Mouse (Mus musculus): ENCODE results near the gene Ttll7. TPM values are rescaled to one million over a fixed set of nuclear protein-coding genes. Genes with fewer than 3 reads are reported as not detected.
A peak's percentile ranks its signal among the peaks of the same experiment; 100 is the strongest.

Ttll7 gene
- polyA plus RNA-seq, 1 experiment from 2014 or later: 3.4 TPM

GRCm38 (mm10) chr3:146896581-146896980, 44.4 kb downstream of the Ttll7 start:
- Histone ChIP-seq H3K27me3 (ENCODE audit: control insufficient read depth, insufficient read depth, low read length) (no peaks in the 10 kb centered on the region), H3K9ac (replicated peaks; ENCODE audit: low read depth, low read length) (no peak overlapping the region), H3K4me2 (replicated peaks; ENCODE audit: low read depth, low read length) (no peak overlapping the region), H3K4me1 (ENCODE audit: control insufficient read depth, insufficient read depth, low read length) (no peaks in the 10 kb centered on the region), H3K9me3 (ENCODE audit: control insufficient read depth, low read depth, low read length) (no peaks in the 10 kb centered on the region), H3K4me3 (ENCODE audit: low read depth, low read length) (no peak overlapping the region), H3K27ac (ENCODE audit: low read length) (no peak overlapping the region), H3K36me3 (ENCODE audit: control insufficient read depth, insufficient read depth, low read length) (no peaks in the 10 kb centered on the region)
- ATAC-seq (ENCODE audit: insufficient number of reproducible peaks, insufficient read depth, low FRiP score, low read depth): no peak
- WGBS: 81% methylated on average over 8 of the region's 8 CpGs

DNA sequence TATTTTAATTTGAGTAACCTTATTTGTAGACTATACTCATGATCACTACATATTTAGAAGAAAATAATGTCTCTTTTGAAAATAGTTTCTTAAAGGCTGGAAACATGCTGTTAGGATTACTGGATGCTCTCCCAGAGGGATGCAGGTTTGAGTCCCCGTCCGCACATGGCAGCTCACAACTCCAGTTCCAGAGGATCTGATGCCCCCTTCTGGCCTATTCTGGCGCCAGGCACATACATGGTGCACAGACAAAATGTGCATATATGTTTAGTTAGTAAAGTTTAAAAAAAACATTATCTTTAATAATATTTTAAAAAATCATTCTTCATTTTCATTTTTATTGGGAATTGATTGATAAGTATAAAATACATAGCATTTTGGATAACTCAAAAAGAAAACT, 47.9 kb downstream of the Ttll7 start:
- no peaks in the 10 kb centered on the region for H3K36me3 ChIP-seq (ENCODE audit: control insufficient read depth, insufficient read depth, low read length)
- H3K4me3 ChIP-seq (ENCODE audit: low read depth, low read length): no peak overlapping the region
- no peak overlapping the region for H3K27ac ChIP-seq (ENCODE audit: low read length)
- no peaks in the 10 kb centered on the region for H3K27me3 ChIP-seq (ENCODE audit: control insufficient read depth, insufficient read depth, low read length)
- 84% methylated on average over 3 of the region's 3 CpGs for WGBS
- H3K9ac ChIP-seq (replicated peaks; ENCODE audit: low read depth, low read length): no peak overlapping the region
- H3K4me2 ChIP-seq (replicated peaks; ENCODE audit: low read depth, low read length): no peak overlapping the region
- H3K4me1 ChIP-seq (ENCODE audit: control insufficient read depth, insufficient read depth, low read length): no peaks in the 10 kb centered on the region
- ATAC-seq (ENCODE audit: insufficient number of reproducible peaks, insufficient read depth, low FRiP score, low read depth): no peak
- no peaks in the 10 kb centered on the region for H3K9me3 ChIP-seq (ENCODE audit: control insufficient read depth, low read depth, low read length)

- ATAC-seq (ENCODE audit: insufficient number of reproducible peaks, insufficient read depth, low FRiP score, low read depth): no peak
- no peak overlapping the region for H3K27ac ChIP-seq (ENCODE audit: low read length)
- H3K4me2 ChIP-seq (replicated peaks; ENCODE audit: low read depth, low read length): no peak overlapping the region
- H3K9ac ChIP-seq (replicated peaks; ENCODE audit: low read depth, low read length): no peak overlapping the region
- 73% methylated on average over 4 of the region's 4 CpGs for WGBS
- no peaks in the 10 kb centered on the region for H3K9me3 ChIP-seq (ENCODE audit: control insufficient read depth, low read depth, low read length)
- H3K4me3 ChIP-seq (ENCODE audit: low read depth, low read length): no peak overlapping the region
- no peaks in the 10 kb centered on the region for H3K27me3 ChIP-seq (ENCODE audit: control insufficient read depth, insufficient read depth, low read length)
- H3K4me1 ChIP-seq (ENCODE audit: control insufficient read depth, insufficient read depth, low read length): no peaks in the 10 kb centered on the region
- no peaks in the 10 kb centered on the region for H3K36me3 ChIP-seq (ENCODE audit: control insufficient read depth, insufficient read depth, low read length)
Observed at GRCm38 (mm10) chr3:146901729-146902128, 49.6 kb downstream of the Ttll7 start.

DNA sequence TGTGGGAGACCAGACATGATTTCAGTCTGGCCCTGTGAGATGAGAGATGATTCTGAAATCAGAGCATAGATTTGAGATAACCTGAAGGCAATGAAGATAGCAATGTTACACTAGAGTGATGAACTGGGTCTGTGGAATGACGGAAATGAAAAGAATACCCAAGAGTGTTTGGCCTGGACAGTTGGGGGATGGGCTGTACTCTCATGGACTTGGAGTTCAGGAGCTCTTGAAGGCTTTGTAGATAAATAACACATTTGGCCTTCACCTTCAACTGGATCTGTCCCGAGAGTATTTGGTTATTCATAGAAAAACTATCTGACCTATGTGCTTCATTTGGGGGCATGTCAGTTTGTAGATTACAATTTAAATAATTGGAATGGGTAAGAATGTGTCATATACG, 53.4 kb downstream of the Ttll7 start:
- no peak overlapping the region for H3K4me3 ChIP-seq (ENCODE audit: low read depth, low read length)
- no peak overlapping the region for H3K9ac ChIP-seq (replicated peaks; ENCODE audit: low read depth, low read length)
- H3K27me3 ChIP-seq (ENCODE audit: control insufficient read depth, insufficient read depth, low read length): no peaks in the 10 kb centered on the region
- WGBS: 78% methylated on average over 3 of the region's 3 CpGs
- no peak overlapping the region for H3K27ac ChIP-seq (ENCODE audit: low read length)
- H3K4me1 ChIP-seq (ENCODE audit: control insufficient read depth, insufficient read depth, low read length): no peaks in the 10 kb centered on the region
- ATAC-seq (ENCODE audit: insufficient number of reproducible peaks, insufficient read depth, low FRiP score, low read depth): no peak
- H3K9me3 ChIP-seq (ENCODE audit: control insufficient read depth, low read depth, low read length): no peaks in the 10 kb centered on the region
- H3K4me2 ChIP-seq (replicated peaks; ENCODE audit: low read depth, low read length): no peak overlapping the region
- no peaks in the 10 kb centered on the region for H3K36me3 ChIP-seq (ENCODE audit: control insufficient read depth, insufficient read depth, low read length)

- WGBS: 75% methylated on average over 5 of the region's 5 CpGs
- no peaks in the 10 kb centered on the region for H3K9me3 ChIP-seq (ENCODE audit: control insufficient read depth, low read depth, low read length)
- no peak overlapping the region for H3K27ac ChIP-seq (ENCODE audit: low read length)
- no peaks in the 10 kb centered on the region for H3K27me3 ChIP-seq (ENCODE audit: control insufficient read depth, insufficient read depth, low read length)
- H3K4me2 ChIP-seq (replicated peaks; ENCODE audit: low read depth, low read length): no peak overlapping the region
- no peaks in the 10 kb centered on the region for H3K36me3 ChIP-seq (ENCODE audit: control insufficient read depth, insufficient read depth, low read length)
- H3K9ac ChIP-seq (replicated peaks; ENCODE audit: low read depth, low read length): no peak overlapping the region
- ATAC-seq (ENCODE audit: insufficient number of reproducible peaks, insufficient read depth, low FRiP score, low read depth): no peak
- no peaks in the 10 kb centered on the region for H3K4me1 ChIP-seq (ENCODE audit: control insufficient read depth, insufficient read depth, low read length)
- no peak overlapping the region for H3K4me3 ChIP-seq (ENCODE audit: low read depth, low read length)
Observed at GRCm38 (mm10) chr3:146908922-146909321, 56.8 kb downstream of the Ttll7 start.

DNA sequence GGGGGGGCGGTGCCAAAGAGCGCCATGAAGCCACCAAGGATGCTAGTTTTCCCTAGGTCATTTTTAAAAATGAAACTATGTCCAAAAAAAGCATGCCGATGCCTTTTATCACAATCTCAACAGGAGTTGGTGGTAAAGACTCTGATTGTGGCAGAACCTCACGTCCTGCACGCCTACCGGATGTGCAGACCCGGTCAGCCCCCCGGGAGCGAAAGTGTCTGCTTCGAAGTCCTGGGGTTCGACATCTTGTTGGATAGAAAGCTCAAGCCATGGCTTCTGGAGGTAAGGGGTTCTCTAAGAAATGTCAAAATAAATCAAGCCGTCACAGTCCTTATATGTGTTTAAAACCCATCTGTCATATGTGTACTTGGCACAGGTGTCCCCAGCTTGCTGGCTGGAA, 60.9 kb downstream of the Ttll7 start:
- Histone ChIP-seq H3K27me3 (ENCODE audit: control insufficient read depth, insufficient read depth, low read length) (no peaks in the 10 kb centered on the region), H3K4me2 (replicated peaks; ENCODE audit: low read depth, low read length) (no peak overlapping the region)
- 91% methylated on average over 12 of the region's 12 CpGs for WGBS

DNA sequence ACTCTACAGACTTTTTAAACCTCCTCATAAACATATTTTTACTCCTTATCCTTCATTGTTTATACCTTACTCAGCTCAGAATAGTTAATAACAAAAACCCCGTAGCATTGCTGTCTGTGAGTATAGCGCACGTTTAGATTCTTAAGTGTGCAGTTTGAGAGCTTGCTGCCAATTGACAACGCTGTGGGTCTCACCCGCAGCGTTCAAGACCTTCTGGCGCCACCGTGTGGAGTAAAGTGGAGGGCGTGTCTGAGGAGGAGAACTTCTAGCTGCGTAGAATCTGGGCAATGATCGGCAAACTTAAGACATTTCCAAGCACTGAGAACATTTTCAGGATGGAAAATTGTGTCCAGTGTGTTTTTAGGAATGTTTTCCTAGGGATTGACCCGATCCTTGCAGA, 62.6 kb downstream of the Ttll7 start:
- WGBS: 7% methylated on average over 12 of the region's 12 CpGs
- no peaks in the 10 kb centered on the region for H3K36me3 ChIP-seq (ENCODE audit: control insufficient read depth, insufficient read depth, low read length)
- no peak overlapping the region for H3K27ac ChIP-seq (ENCODE audit: low read length)
- no peak overlapping the region for H3K4me3 ChIP-seq (ENCODE audit: low read depth, low read length)
- H3K27me3 ChIP-seq (ENCODE audit: control insufficient read depth, insufficient read depth, low read length): no peaks in the 10 kb centered on the region
- H3K4me1 ChIP-seq (ENCODE audit: control insufficient read depth, insufficient read depth, low read length): no peaks in the 10 kb centered on the region
- no peak overlapping the region for H3K4me2 ChIP-seq (replicated peaks; ENCODE audit: low read depth, low read length)
- peak; percentile 61; the same call in 1 of the 2 replicates for ATAC-seq (ENCODE audit: insufficient number of reproducible peaks, insufficient read depth, low FRiP score, low read depth)
- no peak overlapping the region for H3K9ac ChIP-seq (replicated peaks; ENCODE audit: low read depth, low read length)
- H3K9me3 ChIP-seq (ENCODE audit: control insufficient read depth, low read depth, low read length): no peaks in the 10 kb centered on the region

More for the DNA sequence above, 60.9 kb downstream of the Ttll7 start:
- Histone ChIP-seq H3K4me3 (ENCODE audit: low read depth, low read length) (no peak overlapping the region), H3K9ac (replicated peaks; ENCODE audit: low read depth, low read length) (no peak overlapping the region), H3K36me3 (ENCODE audit: control insufficient read depth, insufficient read depth, low read length) (no peaks in the 10 kb centered on the region), H3K27ac (ENCODE audit: low read length) (no peak overlapping the region), H3K4me1 (ENCODE audit: control insufficient read depth, insufficient read depth, low read length) (no peaks in the 10 kb centered on the region), H3K9me3 (ENCODE audit: control insufficient read depth, low read depth, low read length) (no peaks in the 10 kb centered on the region)
- no peak for ATAC-seq (ENCODE audit: insufficient number of reproducible peaks, insufficient read depth, low FRiP score, low read depth)

GRCm38 (mm10) chr3:146917891-146918290, 65.7 kb downstream of the Ttll7 start:
- Histone ChIP-seq H3K4me3 (ENCODE audit: low read depth, low read length) (no peak overlapping the region), H3K9ac (replicated peaks; ENCODE audit: low read depth, low read length) (no peak overlapping the region), H3K36me3 (ENCODE audit: control insufficient read depth, insufficient read depth, low read length) (no peaks in the 10 kb centered on the region), H3K4me1 (ENCODE audit: control insufficient read depth, insufficient read depth, low read length) (no peaks in the 10 kb centered on the region), H3K27ac (ENCODE audit: low read length) (no peak overlapping the region), H3K9me3 (ENCODE audit: control insufficient read depth, low read depth, low read length) (no peaks in the 10 kb centered on the region), H3K27me3 (ENCODE audit: control insufficient read depth, insufficient read depth, low read length) (no peaks in the 10 kb centered on the region), H3K4me2 (replicated peaks; ENCODE audit: low read depth, low read length) (no peak overlapping the region)
- no peak for ATAC-seq (ENCODE audit: insufficient number of reproducible peaks, insufficient read depth, low FRiP score, low read depth)
- 55% methylated on average over 8 of the region's 8 CpGs for WGBS

DNA sequence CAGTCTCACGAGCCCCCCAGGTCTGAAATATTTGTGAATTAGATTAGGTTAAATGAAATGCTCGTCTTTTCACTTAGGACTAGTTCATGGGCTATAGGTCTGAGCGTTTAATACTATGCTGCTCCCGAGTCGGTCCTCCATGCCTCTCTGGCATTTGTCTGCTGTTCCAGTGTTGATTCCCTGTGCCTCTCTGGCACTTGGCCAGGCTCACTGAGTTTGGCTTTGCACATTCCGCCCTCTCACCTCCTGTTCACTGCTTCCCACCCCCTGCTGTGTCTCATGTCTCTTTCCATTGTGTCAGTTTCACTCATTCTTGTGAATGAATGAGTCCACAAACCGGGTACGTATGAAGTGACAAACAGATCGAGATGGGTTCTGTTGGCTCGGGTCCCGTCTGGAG, 66.2 kb downstream of the Ttll7 start:
- no peak overlapping the region for H3K4me2 ChIP-seq (replicated peaks; ENCODE audit: low read depth, low read length)
- 81% methylated on average over 11 of the region's 11 CpGs for WGBS
- no peak for ATAC-seq (ENCODE audit: insufficient number of reproducible peaks, insufficient read depth, low FRiP score, low read depth)
- H3K27me3 ChIP-seq (ENCODE audit: control insufficient read depth, insufficient read depth, low read length): no peaks in the 10 kb centered on the region
- no peaks in the 10 kb centered on the region for H3K36me3 ChIP-seq (ENCODE audit: control insufficient read depth, insufficient read depth, low read length)
- no peak overlapping the region for H3K4me3 ChIP-seq (ENCODE audit: low read depth, low read length)
- no peak overlapping the region for H3K9ac ChIP-seq (replicated peaks; ENCODE audit: low read depth, low read length)
- H3K4me1 ChIP-seq (ENCODE audit: control insufficient read depth, insufficient read depth, low read length): no peaks in the 10 kb centered on the region
- no peak overlapping the region for H3K27ac ChIP-seq (ENCODE audit: low read length)
- H3K9me3 ChIP-seq (ENCODE audit: control insufficient read depth, low read depth, low read length): no peaks in the 10 kb centered on the region
